Mouse (Mus musculus) induced T-regulatory cell, adult 2 months (primary cell): Measurements from ENCODE around the gene Srrt.

Experiments used
- DNase-seq: peaks from one replicate; pipeline ENCODE4 v3.0.0-alpha.2; 2012; ENCODE audit warnings: low read depth

Srrt gene

DNA sequence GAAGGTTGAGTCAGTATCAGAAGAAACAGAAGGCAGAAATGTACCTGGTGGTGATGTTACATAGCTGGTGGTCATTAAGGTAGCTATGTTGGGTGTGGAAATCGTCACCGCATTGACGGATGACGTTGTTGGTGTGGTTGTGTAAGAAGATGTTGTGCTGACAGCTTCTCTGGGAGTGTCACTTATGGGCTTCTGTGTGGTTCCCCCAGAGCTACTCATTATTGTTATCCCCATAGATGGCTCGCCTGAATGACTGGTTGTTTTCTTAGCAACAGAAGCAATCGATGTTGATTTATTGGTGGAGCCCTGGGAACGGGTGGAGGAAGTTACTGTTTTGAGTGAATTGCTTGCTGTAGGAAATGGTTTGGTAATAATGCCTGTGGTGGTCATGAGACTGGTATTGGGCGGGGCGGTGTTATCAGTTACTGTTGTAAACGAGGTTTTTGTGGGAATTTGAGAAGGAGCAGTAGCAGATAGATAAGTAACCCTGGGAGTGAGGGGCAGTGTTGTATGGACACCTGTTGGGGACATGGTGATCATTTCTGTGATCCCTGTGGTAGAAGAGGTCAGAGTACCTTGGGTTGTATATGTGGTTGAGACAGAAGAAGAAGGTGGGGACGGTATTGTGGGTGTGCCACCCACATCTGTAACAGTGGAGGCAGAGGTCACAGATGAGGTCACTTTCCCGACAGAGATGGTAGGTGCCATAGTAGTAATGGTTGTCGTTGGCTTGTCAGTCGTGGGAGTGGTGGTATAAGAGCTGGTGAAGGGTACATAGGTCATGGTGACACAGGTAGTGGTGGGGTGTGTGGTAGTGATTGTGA, 43.4 kb downstream of the Srrt start:
- peak; percentile 59 for DNase-seq
